ENCODE assay signal across 8 mouse cellular contexts in the genomic region with DNA sequence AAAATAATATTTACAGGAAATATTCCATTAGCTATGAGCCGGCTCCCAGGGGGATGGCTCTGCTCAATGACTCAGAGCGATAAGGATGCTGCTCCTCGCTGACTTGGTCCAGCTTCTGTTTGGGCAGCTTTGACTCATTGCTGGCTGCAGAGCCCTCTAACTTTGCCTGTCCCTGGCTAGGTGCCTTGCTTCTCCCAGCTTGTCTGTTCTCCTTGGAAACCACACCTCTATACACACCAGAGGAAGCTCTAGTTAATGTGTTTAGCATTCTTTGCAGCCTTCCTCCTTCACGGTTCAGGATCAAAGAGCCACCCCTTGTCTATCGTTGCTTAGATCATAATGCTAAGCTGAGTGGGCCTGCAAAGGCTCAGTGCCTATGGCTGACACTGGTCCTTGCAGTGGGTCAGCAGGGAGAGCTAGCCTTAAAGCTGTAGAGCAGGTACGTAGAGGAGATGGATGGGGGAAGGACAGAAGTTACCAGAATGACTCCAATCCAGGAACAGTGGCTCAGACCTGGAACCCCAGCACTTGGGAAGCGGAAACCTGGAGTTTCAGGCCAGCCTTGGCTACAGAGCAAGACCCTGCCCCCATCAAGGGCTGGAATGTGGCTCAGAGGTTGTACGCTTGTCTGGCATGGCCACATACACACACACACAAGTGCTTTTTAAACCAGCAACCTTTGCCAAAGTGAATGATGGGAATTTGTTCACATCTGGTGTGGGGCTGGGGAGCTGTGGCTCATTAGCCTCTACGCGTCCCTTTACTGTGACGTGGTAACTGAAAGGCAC.
A peak's percentile ranks its signal among the peaks of the same experiment; 100 is the strongest.
DNase-seq lines count a peak whose midpoint lies in the region; ATAC-seq and TF ChIP-seq lines count a peak whose summit lies in the region.
"Had no signal": no experiment of that assay in that cellular context is flagged by ENCODE, and none has a peak within 500 bp of the region (broad histone marks: within the 10 kb centered on the region; RNA-seq: fewer than 3 reads in every experiment).

No protein-coding gene starts in this region.

- H3K79me2 ChIP-seq in heart, adult 2 months (replicated peaks; ENCODE audit: control insufficient read depth, insufficient read depth, low read length), result no peaks in the 10 kb centered on the region

- no peak overlapping the region for H3K9ac ChIP-seq in heart, adult 2 months (ENCODE audit: low read depth, low read length)
- no peak overlapping the region for H3K9ac ChIP-seq in kidney, embryonic 15.5 days
- H3K9ac ChIP-seq: liver, embryonic 14.5 days had no signal

- intact Hi-C loops in heart, adult 2 months (cut with DNase I), result loop anchor here (1.0 to 5.0 kb wide), 4 partner anchors 16 to 50 kb away; no protein-coding TSS in a partner anchor

- no peak overlapping the region for H3K4me2 ChIP-seq in kidney, embryonic 15.5 days

- DNase-seq in Muller cell, postnatal 12 days (ENCODE audit: inconsistent ontology term), result peak; percentile 82
- DNase-seq in adrenal gland, postnatal 25 days, result peak; percentile 39
- DNase-seq in heart, adult 2 months, result peak; percentile 70 to 87
- DNase-seq in layer of hippocampus, postnatal 14 days (ENCODE audit: low spot score in 2 of 2), result no peak
- DNase-seq in cerebellum, adult 11 months, result no peak
- no peak for DNase-seq in right cerebral cortex, adult 2 months (ENCODE audit: low spot score in 2 of 2)

- H3K4me1 ChIP-seq in heart, adult 2 months (ENCODE audit: control insufficient read depth, insufficient read depth, low read length), result peaks cover 14% of the 10 kb centered on the region
- H3K4me1 ChIP-seq in kidney, embryonic 15.5 days, result peaks cover 64% of the 10 kb centered on the region

- TF ChIP-seq CTCF in heart, adult 2 months (IDR thresholded peaks at IDR 0.05), result no peak

- TF ChIP-seq EP300 in heart, adult 2 months (IDR thresholded peaks at IDR 0.05; ENCODE audit: insufficient read depth, low read depth, low read length), result 0 out of 2 replicates have a peak, but pooled peaks have one; percentile 62

- H3K36me3 ChIP-seq in heart, adult 2 months (ENCODE audit: control insufficient read depth, insufficient read depth, low read length), result no peaks in the 10 kb centered on the region; the same call in 1 of the 2 replicates
- peaks cover 18% of the 10 kb centered on the region for H3K36me3 ChIP-seq in kidney, embryonic 15.5 days

- H3K4me3 ChIP-seq in heart, adult 2 months, result no peak overlapping the region
- no peak overlapping the region for H3K4me3 ChIP-seq in kidney, embryonic 15.5 days (replicated peaks)

- H3K27me3 ChIP-seq in heart, adult 2 months (ENCODE audit: control insufficient read depth, insufficient read depth, low read length), result no peaks in the 10 kb centered on the region
- no peaks in the 10 kb centered on the region for H3K27me3 ChIP-seq in kidney, embryonic 15.5 days

- no peak; the same call in 1 of the 2 replicates for TF ChIP-seq POLR2A in heart, adult 2 months (IDR thresholded peaks at IDR 0.05; ENCODE audit: insufficient read depth, low read depth, low read length)

- H3K27ac ChIP-seq in heart, adult 2 months, result peak overlapping the region; percentile 78
- peak overlapping the region; percentile 85 for H3K27ac ChIP-seq in kidney, embryonic 15.5 days
- H3K27ac ChIP-seq: liver, embryonic 14.5 days had no signal

- H3K9me3 ChIP-seq in kidney, embryonic 15.5 days (replicated peaks), result no peaks in the 10 kb centered on the region

- WGBS in heart, adult 2 months, result 36% methylated on average over 11 of the region's 11 CpGs
- WGBS in kidney, embryonic 15.5 days, result 46% methylated on average over 11 of the region's 11 CpGs

- ATAC-seq in kidney, embryonic 15.5 days (replicated peaks; ENCODE audit: low FRiP score), result peak; percentile 82

Comparison
In these comparisons a context has a peak if more than half of its experiments do, and no peak if none do; other contexts are left out.
1. DNase-seq: peak in Muller cell, postnatal 12 days (single experiment), adrenal gland, postnatal 25 days (single experiment) and heart, adult 2 months (2 of 2); none in layer of hippocampus, postnatal 14 days (0 of 2), cerebellum, adult 11 months (single experiment) and right cerebral cortex, adult 2 months (0 of 2).